Mouse (Mus musculus) gastrocnemius, postnatal 36 days (tissue): Measurements from ENCODE around the gene BC028528. TPM values are rescaled to one million over a fixed set of nuclear protein-coding genes. Genes with fewer than 3 reads are reported as not detected.
"Not testable (repeated sequence)": the region's sequence is repeated elsewhere in the genome, so short reads cannot be mapped to it uniquely, and the experiment has no call there.

Experiments
- DNase-seq, 2 experiments: peaks; one replicate each; pipeline ENCODE4 v3.0.0; 2022
- intact Hi-C: fragments of 180-260 bp; cut with DNase I; formaldehyde crosslinking; loops from one replicate; pipeline ENCODE4 v1.15.1; 2025
- total RNA-seq, 2 experiments: library from RNA; stranded (reverse); gene quantifications; 2 replicates each; pipeline ENCODE4 v1.2.3; 2021

The BC028528 gene
- total RNA-seq, 2 experiments from 2014 or later = 1.8 to 4.0 TPM

- DNase-seq = peak in 1 of 2 experiments; percentile 16
- intact Hi-C loops = loop anchor here (1.0 to 2.0 kb wide), 2 partner anchors 24 to 46 kb away; no protein-coding TSS in a partner anchor
These were observed 15.1 kb upstream of the BC028528 start for GRCm38 (mm10) chr3:95906860-95907259.

- intact Hi-C loops = loop anchor here (1.0 to 2.0 kb wide), 2 partner anchors 23 to 45 kb away; no protein-coding TSS in a partner anchor
- DNase-seq = peak in 1 of 2 experiments; percentile 45
These were observed 14.2 kb upstream of the BC028528 start for GRCm38 (mm10) chr3:95905940-95906492.

GRCm38 (mm10) chr3:95905146-95905939 is 13.5 kb upstream of the BC028528 start:
- intact Hi-C loops = no loop called here
- peak in 1 of 2 experiments; percentile 36 for DNase-seq

DNA sequence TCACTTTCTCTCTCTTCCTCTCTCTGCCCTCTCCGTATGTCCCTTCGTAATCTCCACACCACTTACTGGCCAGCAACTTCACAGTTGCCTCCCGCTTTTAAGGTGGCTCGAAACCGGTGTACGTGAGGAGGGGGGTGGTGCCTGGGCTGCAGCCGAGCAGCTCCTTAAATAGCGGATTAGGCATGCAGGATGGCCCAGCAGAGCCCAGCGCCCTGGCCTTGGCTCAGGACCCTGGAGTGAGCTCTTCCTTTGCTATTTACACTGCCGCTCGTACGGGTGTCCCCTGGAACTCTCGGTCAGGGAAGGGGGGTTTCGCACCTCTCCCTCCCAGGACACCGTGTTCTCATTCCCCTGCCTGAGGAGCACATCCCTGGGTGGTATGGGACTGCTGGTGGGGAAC is 12.8 kb upstream of the BC028528 start, which contains the start of gene Car14:
Gene Car14, minus strand, starts transcription at position 124 of the 400 bp plus-strand sequence.
- DNase-seq = peak; percentile 30 to 46
- intact Hi-C loops = no loop called here

DNA sequence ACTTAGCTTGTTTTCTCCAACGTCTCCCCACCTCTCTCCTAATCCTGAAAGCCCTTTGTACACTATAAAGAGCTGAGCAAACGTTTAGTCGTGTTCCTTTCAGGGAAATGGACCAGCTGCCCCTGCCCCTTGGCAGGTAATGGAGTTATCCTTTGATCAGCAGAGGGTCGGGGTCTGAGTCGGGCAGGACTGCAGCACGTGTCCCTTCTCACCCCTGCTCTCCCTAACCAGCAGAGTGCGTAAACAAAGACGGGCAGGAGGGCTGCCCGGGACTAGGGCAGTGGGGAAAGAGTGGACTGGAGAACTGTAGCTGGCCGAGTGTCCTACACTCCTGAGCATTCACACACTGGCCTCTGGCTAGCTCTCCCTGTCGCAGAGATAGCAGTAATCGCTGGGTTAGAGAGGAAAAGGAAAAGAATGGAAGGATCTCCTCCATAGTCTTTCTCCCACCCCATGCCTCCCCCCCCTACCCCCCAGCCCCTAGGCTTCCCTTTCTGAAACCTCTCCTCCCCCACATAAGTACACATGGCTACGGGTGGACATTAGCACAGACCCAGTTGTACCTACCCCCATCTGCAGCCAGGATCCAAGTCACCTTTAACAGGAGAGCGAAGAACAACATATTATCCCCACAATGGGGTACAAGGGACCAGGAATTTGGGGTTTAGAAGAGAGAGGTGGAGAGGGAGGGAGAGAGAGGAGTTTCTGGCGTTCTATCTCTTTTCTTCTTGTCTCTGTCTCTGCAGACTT is 12.1 kb upstream of the BC028528 start:
- no peak for DNase-seq
- intact Hi-C loops = no loop called here

- intact Hi-C loops = no loop called here
- DNase-seq = no peak
These were observed 10.8 kb upstream of the BC028528 start for GRCm38 (mm10) chr3:95902643-95903042.

GRCm38 (mm10) chr3:95902373-95902625 is 10.5 kb upstream of the BC028528 start:
- intact Hi-C loops = no loop called here
- no peak for DNase-seq

GRCm38 (mm10) chr3:95901616-95902372 is 10.0 kb upstream of the BC028528 start:
- DNase-seq = peak in 1 of 2 experiments; percentile 27
- intact Hi-C loops = no loop called here

GRCm38 (mm10) chr3:95899800-95900524 is 8.2 kb upstream of the BC028528 start:
- DNase-seq = no peak

DNA sequence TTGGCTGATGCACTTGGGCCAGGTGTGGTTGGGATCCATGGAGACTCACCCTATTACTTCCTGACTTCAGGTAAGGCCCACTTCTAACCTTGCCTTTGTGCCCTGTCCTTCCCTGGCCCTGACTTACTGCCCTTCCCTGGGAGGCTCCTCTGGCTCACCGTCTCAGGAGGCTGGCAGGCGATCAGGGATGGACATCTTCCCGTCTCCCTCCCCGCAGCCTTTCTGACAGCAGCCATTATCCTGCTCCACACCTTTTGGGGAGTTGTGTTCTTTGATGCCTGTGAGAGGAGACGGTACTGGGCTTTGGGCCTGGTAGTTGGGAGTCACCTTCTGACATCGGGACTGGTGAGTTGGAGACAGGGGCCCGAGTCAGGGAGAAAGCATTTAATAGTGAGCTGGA is 3.7 kb upstream of the BC028528 start:
- DNase-seq, intact Hi-C loops: not testable (repeated sequence)

More at GRCm38 (mm10) chr3:95899800-95900524, 8.2 kb upstream of the BC028528 start:
- intact Hi-C loops = no loop called here

DNA sequence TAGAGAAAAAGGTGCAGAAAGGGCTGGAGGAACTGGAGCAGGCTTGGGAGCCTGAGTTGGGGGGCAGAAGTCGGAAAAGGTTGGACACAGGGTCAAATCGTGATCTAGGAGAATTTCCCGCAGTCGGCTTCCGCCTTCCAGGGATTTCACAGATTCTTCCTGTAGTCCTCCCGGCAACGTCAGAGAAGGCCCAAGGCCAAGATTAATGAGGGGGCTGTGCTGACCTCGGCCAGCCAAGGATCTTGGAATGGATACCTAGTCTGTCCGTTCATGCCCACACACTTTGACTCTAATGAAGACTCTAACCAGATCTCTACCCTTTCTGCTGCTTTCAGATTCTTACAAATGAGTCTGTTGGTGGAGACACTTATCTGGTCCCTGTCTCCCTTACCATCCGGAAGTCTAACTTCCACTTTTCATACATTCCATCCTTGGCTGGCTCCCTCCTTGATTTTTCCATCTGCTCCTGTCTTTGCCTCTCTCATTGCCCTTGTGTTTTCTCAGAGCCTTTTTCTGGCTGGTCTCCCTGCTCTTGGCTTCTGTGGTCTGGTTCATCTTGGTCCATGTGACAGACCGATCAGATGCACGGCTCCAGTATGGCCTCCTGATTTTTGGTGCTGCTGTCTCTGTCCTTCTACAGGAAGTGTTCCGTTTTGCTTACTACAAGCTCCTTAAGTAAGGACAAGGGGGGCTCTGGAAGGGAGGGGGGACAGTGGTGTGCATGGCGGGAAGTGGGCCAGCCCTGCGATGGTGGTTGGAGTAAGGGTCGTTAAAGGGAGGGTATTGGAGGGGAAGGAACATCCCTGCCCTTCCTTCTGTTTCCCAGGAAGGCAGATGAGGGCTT is 2.7 kb upstream of the BC028528 start:
- DNase-seq = peak in 1 of 2 experiments; percentile 34
- intact Hi-C loops = no loop called here

DNA sequence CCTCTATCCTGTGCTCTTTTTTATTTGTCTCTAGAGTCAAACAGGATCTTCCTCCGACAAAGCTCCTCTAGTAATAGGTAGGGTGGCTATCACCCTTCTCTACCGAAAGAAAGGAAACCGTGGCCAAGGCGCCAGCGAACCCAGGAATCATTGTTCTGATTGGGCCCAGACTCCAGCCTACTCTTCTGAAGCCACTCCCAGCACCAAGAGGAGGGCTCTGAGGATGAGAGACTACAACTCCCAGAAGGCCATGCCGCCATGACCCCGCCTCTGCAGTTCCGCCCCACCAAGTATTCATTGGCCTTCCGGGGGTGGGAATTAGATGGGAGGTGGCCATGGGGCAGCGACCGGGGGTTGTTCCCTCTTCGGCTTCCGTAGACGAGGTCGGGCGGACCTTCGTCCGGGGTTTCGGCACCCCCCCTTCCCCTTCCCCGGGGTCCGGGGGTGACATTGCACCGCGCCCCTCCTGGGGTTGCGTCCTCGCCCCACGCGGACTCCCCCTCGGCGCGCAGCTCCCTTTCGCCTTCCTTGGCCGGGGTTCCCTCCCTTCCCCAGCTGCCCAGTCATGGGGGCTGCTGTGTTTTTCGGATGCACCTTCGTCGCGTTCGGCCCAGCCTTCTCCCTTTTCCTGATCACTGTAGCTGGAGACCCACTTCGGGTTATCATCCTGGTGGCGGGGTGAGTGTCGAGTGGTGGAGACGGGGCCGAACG is 2.0 kb upstream of the BC028528 start, which contains the start of gene Aph1a:
Gene Aph1a, plus strand, starts transcription at position 364 of the 711 bp plus-strand sequence.
- intact Hi-C loops = not testable (repeated sequence)
- DNase-seq = peak; percentile 87 to 96

DNA sequence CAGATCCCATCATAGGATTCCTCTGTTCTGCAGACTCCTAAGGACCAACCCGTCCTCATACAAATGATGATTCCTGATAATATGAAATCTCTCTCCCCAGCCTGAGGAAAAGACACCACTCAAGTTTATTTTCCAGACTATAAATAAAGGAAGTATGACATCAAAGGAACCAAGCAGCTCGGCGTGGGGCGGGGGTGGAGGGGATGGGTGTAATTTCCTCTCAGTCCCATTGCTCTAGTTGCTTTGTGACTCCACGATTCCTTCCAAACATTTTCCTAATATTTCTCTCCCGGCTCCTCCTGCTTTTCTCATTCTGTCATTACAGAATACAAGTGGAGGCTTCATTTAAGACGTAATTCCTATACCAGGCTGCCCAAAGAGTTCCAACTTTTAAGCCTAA is 1.3 kb upstream of the BC028528 start:
- DNase-seq = no peak
- intact Hi-C loops = no loop called here

GRCm38 (mm10) chr3:95892066-95893052 is 554 bp upstream of the BC028528 start:
- no peak for DNase-seq
- intact Hi-C loops = no loop called here

- no peak for DNase-seq
- intact Hi-C loops = loop anchor here (5.0 kb wide), 1 partner anchor 68 kb away; no protein-coding TSS in a partner anchor
These were observed 2.1 kb downstream of the BC028528 start for GRCm38 (mm10) chr3:95889664-95890063.

GRCm38 (mm10) chr3:95887596-95887995 is 4.2 kb downstream of the BC028528 start:
- intact Hi-C loops = loop anchor here (5.0 kb wide), 1 partner anchor 70 kb away; no protein-coding TSS in a partner anchor
- DNase-seq = no peak

GRCm38 (mm10) chr3:95884400-95884799 is 7.4 kb downstream of the BC028528 start:
- intact Hi-C loops = no loop called here
- no peak for DNase-seq
